Mouse (Mus musculus) midbrain, embryonic 10.5 days (tissue): ENCODE results near the gene Rab5a. TPM values are rescaled to one million over a fixed set of nuclear protein-coding genes. Genes with fewer than 3 reads are reported as not detected.
"Not testable (repeated sequence)": the region's sequence is repeated elsewhere in the genome, so short reads cannot be mapped to it uniquely, and the experiment has no call there.

Source experiments
- DNase-seq: peaks from one replicate; pipeline ENCODE4 v3.0.0-alpha.2; 2017; ENCODE audit warnings: low spot score
- H3K27ac ChIP-seq: fragments of 300-500 bp; sonication (generic); replicated peaks from 2 replicates; pipeline ENCODE4 v1.5.1; 2016; ENCODE audit warnings: mild to moderate bottlenecking
- H3K27me3 ChIP-seq: fragments of 300-500 bp; sonication (generic); 2 replicates; pipeline ENCODE4 v1.6.1; 2016; ENCODE audit warnings: low read depth, mild to moderate bottlenecking; ENCODE audit not compliant: poor library complexity, severe bottlenecking
- H3K36me3 ChIP-seq: fragments of 300-500 bp; sonication (generic); 2 replicates; pipeline ENCODE4 v1.6.1; 2016; ENCODE audit warnings: mild to moderate bottlenecking, moderate library complexity
- H3K4me1 ChIP-seq: fragments of 300-500 bp; sonication (generic); 2 replicates; pipeline ENCODE4 v1.6.1; 2016
- H3K4me3 ChIP-seq: fragments of 300-500 bp; sonication (generic); 2 replicates; pipeline ENCODE4 v1.5.1; 2016; ENCODE audit warnings: mild to moderate bottlenecking, moderate library complexity
- H3K9me3 ChIP-seq: fragments of 300-500 bp; sonication (generic); replicated peaks from 2 replicates; pipeline ENCODE4 v1.6.1; 2016; ENCODE audit warnings: mild to moderate bottlenecking
- WGBS: fragments of 180-500 bp; shearing (Covaris S2); methylation state at CpG from one replicate; pipeline ENCODE4 v1.1.7; 2016; 5-methylcytosine and 5-hydroxymethylcytosine counted together
- polyA plus RNA-seq: library from polyadenylated mRNA; unstranded; fragments of >200 nt; fragmentation: Nextera tagmentation; extraction: Ambion mirVana; gene quantifications from 2 replicates; pipeline ENCODE4 v1.2.1, GENCODE M21; 2016

Gene Rab5a
- polyA plus RNA-seq, 1 experiment from 2014 or later: 66.3 TPM

- DNase-seq: no peak
- WGBS: 90% methylated on average over 2 of the region's 2 CpGs
- peaks cover 86% of the 10 kb centered on the region for H3K36me3 ChIP-seq
Observed at GRCm38 (mm10) chr17:53502966-53503365, 23.9 kb downstream of the Rab5a start.

DNA sequence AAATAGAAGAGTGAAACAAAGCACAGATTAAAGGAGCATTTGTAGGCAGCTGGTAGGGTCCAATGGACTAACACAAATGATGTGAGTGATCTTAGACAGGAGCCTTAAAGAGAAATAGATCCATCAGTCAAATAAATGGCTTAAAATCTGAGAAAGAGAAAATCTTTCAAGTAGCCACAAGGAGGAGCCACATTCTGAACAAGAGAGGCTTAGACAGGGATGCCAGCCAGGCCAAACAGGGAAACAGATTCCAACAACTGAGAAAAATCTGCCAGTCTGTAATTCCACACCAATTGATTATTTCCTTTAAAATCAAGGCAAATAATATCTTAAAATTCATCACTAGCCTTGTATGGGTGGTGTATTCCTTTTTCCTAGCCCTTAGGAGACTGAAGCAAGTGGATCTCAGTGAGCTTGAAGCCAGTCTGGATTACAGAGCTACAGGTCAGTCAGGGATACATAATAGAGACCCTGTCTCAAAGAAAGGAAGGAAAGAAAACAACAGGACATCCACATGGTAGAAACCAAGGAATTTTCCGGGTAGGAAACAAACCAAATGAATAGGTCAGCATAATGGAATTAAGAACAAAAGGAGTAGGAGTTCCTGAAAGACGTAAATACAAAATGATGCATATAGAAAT, 33.4 kb downstream of the Rab5a start:
- no peak overlapping the region for H3K27ac ChIP-seq
- peaks cover 17% of the 10 kb centered on the region for H3K36me3 ChIP-seq
- DNase-seq: no peak
- H3K9me3 ChIP-seq: no peaks in the 10 kb centered on the region
- no peaks in the 10 kb centered on the region for H3K27me3 ChIP-seq
- 92% methylated on average over 2 of the region's 2 CpGs for WGBS
- H3K4me3 ChIP-seq: no peak overlapping the region
- no peaks in the 10 kb centered on the region for H3K4me1 ChIP-seq

More at GRCm38 (mm10) chr17:53502966-53503365, 23.9 kb downstream of the Rab5a start:
- H3K27me3 ChIP-seq: no peaks in the 10 kb centered on the region
- H3K27ac ChIP-seq: no peak overlapping the region
- no peak overlapping the region for H3K4me3 ChIP-seq
- no peaks in the 10 kb centered on the region for H3K9me3 ChIP-seq
- H3K4me1 ChIP-seq: no peaks in the 10 kb centered on the region

DNA sequence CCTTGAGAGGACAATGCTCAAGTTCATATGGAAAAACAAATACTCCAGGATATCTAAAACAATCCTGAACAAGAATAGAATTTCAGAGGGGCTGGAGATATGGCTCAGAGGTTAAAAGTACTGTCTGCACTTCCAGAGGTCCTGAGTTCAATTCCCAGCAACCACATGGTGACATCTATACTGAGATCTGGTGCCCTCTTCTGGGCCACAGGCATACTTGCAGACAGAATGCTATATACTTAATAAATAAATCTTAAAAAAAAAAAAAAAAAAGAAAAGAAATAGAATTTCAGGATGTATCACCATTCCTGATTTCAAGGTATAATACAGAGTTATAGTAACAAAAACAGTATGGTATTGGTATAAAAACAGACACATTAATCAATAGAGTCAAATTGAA, 40.3 kb downstream of the Rab5a start:
- no peak overlapping the region for H3K27ac ChIP-seq
- no peaks in the 10 kb centered on the region for H3K9me3 ChIP-seq
- no peaks in the 10 kb centered on the region for H3K27me3 ChIP-seq
- peaks cover 12% of the 10 kb centered on the region; the same call in 1 of the 2 replicates for H3K36me3 ChIP-seq
- no peak overlapping the region for H3K4me3 ChIP-seq
- H3K4me1 ChIP-seq: no peaks in the 10 kb centered on the region
- DNase-seq: no peak

DNA sequence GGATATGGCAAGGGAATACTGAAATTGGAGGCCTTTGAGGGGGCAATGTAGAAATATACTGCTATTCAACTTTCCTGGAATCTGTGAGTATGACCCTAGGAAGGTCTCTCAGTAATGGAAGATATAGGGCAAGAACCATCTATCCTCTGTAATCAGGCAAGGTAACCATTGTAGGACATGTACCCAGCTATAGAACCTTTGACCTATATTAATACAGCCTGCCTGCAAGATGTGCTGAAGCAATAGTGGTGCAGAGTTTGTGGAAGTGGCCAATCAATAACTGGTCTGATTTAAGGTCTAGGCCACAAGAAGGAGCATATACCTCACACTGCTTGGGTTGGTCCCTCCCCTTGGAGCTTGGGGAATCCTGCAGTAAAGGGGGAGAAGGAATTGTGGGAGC, 41.5 kb downstream of the Rab5a start:
- Histone ChIP-seq H3K9me3 (no peaks in the 10 kb centered on the region), H3K36me3 (peaks cover 4% of the 10 kb centered on the region; the same call in 1 of the 2 replicates), H3K4me1 (no peaks in the 10 kb centered on the region), H3K27me3 (no peaks in the 10 kb centered on the region), H3K4me3 (no peak overlapping the region), H3K27ac (no peak overlapping the region)
- no peak for DNase-seq

- Histone ChIP-seq H3K36me3 (no peaks in the 10 kb centered on the region), H3K27me3 (no peaks in the 10 kb centered on the region), H3K9me3 (no peaks in the 10 kb centered on the region), H3K4me3 (no peak overlapping the region), H3K4me1 (no peaks in the 10 kb centered on the region), H3K27ac (no peak overlapping the region)
- DNase-seq: no peak
- 99% methylated on average over 2 of the region's 2 CpGs for WGBS
Observed at GRCm38 (mm10) chr17:53528034-53528433, 49.0 kb downstream of the Rab5a start.

- Histone ChIP-seq H3K4me1 (no peaks in the 10 kb centered on the region), H3K9me3 (no peaks in the 10 kb centered on the region), H3K27me3 (no peaks in the 10 kb centered on the region), H3K36me3 (no peaks in the 10 kb centered on the region), H3K27ac (no peak overlapping the region), H3K4me3 (no peak overlapping the region)
- DNase-seq: no peak
- WGBS: 51% methylated on average over 2 of the region's 2 CpGs
Observed at GRCm38 (mm10) chr17:53531160-53531559, 52.1 kb downstream of the Rab5a start.

DNA sequence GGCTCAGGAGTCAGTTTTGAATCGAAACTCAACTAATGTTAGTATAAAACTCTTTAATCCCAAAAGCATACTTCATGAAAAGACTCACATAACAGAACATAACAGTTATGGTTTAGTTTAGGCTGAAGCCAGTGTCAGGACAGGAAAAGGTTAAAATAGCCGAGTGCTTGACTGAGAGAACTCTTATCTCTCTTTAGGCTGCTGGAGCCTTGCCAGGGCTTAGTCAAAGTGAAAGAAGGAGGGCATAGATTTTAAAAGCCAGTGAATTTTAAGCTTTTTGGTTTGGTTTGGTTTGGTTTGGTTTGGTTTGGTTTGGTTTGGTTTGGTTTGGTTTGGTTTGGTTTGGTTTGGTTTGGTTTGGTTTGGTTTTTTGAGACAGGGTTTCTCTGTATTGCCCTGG, 53.4 kb downstream of the Rab5a start:
- 89% methylated on average over 2 of the region's 2 CpGs for WGBS
- no peak for DNase-seq
- H3K27me3 ChIP-seq: no peaks in the 10 kb centered on the region

GRCm38 (mm10) chr17:53539351-53539750, 60.3 kb downstream of the Rab5a start, which contains the start of gene Pp2d1:
Gene Pp2d1 (minus strand): TSS chr17:53539451.
- WGBS: 82% methylated on average over 2 of the region's 2 CpGs
- not testable (repeated sequence) for H3K4me3 ChIP-seq

More for the DNA sequence above, 53.4 kb downstream of the Rab5a start:
- H3K9me3 ChIP-seq: no peaks in the 10 kb centered on the region
- H3K27ac ChIP-seq: no peak overlapping the region
- no peaks in the 10 kb centered on the region for H3K4me1 ChIP-seq
- H3K4me3 ChIP-seq: no peak overlapping the region
- H3K36me3 ChIP-seq: no peaks in the 10 kb centered on the region

GRCm38 (mm10) chr17:53542536-53542935, 63.5 kb downstream of the Rab5a start:
- Histone ChIP-seq H3K36me3 (no peaks in the 10 kb centered on the region), H3K27ac (no peak overlapping the region), H3K9me3 (no peaks in the 10 kb centered on the region), H3K27me3 (no peaks in the 10 kb centered on the region), H3K4me1 (no peaks in the 10 kb centered on the region), H3K4me3 (no peak overlapping the region)
- WGBS: 94% methylated on average over 4 of the region's 4 CpGs
- no peak for DNase-seq

More at GRCm38 (mm10) chr17:53539351-53539750, 60.3 kb downstream of the Rab5a start, which contains the start of gene Pp2d1:
- H3K9me3 ChIP-seq, H3K27ac ChIP-seq, H3K36me3 ChIP-seq, H3K4me1 ChIP-seq, H3K27me3 ChIP-seq, DNase-seq: not testable (repeated sequence)

GRCm38 (mm10) chr17:53543591-53544324, 64.7 kb downstream of the Rab5a start:
- H3K4me1 ChIP-seq: no peaks in the 10 kb centered on the region
- 84% methylated on average over 9 of the region's 9 CpGs for WGBS
- no peak for DNase-seq
- H3K9me3 ChIP-seq: no peaks in the 10 kb centered on the region
- no peak overlapping the region for H3K4me3 ChIP-seq
- H3K27me3 ChIP-seq: no peaks in the 10 kb centered on the region
- H3K36me3 ChIP-seq: no peaks in the 10 kb centered on the region
- no peak overlapping the region for H3K27ac ChIP-seq

GRCm38 (mm10) chr17:53551306-53552299, 72.6 kb downstream of the Rab5a start:
- DNase-seq: no peak
- Histone ChIP-seq H3K4me3 (no peak overlapping the region), H3K9me3 (peaks cover 9% of the 10 kb centered on the region; the same call in 1 of the 2 replicates), H3K27ac (no peak overlapping the region), H3K4me1 (peaks cover 10% of the 10 kb centered on the region), H3K27me3 (no peaks in the 10 kb centered on the region), H3K36me3 (no peaks in the 10 kb centered on the region)
- WGBS: 62% methylated on average over 8 of the region's 8 CpGs

GRCm38 (mm10) chr17:53554088-53554487, 75.1 kb downstream of the Rab5a start:
- H3K36me3 ChIP-seq: no peaks in the 10 kb centered on the region
- DNase-seq: no peak
- 85% methylated on average over 4 of the region's 4 CpGs for whole genome bisulfite sequencing
- H3K27me3 ChIP-seq: no peaks in the 10 kb centered on the region
- no peak overlapping the region for H3K27ac ChIP-seq
- H3K4me1 ChIP-seq: peaks cover 10% of the 10 kb centered on the region
- peaks cover 9% of the 10 kb centered on the region; the same call in 1 of the 2 replicates for H3K9me3 ChIP-seq
- H3K4me3 ChIP-seq: no peak overlapping the region
